Mouse (Mus musculus): Measurements from ENCODE around the gene Prrc2a.
"Not testable (repeated sequence)": the region's sequence is repeated elsewhere in the genome, so short reads cannot be mapped to it uniquely, and the experiment has no call there.

The Prrc2a gene

DNA sequence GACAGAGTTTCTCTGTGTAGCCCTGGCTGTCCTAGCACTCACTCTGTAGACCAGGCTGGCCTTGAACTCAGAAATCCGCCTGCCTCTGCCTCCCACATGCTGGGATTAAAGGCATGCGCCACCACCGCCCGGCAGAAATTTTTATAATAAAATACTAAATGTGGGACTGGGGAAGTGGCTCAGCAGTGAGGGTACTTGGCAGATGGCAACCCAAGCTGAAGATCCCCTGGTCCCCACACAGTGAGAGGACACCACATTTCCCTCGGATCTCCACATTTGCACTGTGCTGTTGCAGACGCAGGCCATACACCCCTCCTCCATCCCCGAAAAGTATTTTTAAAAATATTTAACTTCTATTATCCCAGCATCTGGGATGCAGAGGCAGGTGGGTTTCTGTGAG lies 31.2 kb downstream of the Prrc2a start:
- DNase-seq (ENCODE audit: low spot score in 2 of 2): no peak

DNA sequence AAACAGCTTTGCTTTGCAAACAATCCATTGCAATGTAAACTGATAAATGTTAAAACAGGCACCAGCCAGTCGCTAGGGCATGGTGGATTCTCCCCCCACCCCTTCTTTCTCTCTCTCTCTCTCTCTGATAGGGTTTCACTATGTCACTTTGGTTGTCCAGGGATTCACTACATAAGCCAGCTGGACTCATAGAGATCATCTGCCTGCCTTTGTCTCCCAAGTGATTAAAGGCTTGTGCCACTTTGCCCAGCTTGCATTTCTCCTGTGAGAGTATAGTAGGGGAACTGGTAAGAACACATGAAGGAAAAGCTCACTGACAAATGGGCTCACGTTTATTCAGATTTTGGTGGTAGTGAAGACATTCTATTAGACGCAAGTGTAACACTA lies 32.5 kb downstream of the Prrc2a start:
- DNase-seq (ENCODE audit: low spot score in 2 of 2): no peak

DNA sequence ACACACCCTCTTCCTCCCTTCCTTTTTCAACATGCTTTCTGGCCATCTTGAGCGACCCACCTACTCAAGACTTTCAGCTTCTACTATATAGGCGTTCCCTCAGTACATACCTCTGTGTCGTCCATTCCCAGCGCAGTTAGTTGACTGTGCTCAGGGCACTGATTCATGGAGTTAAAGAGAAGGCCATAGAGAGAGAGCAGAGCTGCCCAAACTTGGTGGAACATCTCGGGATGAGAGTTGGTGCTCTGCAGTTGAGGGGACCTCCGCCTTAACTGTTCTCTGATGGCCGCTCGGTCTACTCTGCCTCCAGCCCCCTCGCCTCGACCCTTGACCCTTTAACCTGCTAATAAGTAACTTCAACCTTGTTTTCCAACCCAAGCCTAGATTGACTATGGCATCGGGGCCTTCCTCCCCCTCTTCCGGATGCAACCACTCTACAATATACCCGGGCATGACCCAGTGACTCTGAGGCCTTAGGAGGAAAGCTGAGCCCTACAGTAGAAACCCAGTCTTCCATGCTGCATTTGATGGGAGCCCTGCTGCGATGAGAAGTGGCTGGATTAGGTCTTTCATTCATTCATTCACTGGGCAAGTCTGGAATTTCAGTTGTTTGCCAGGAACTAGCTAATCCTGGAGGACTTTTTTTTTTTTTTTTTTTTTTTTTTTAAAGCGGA lies 33.1 kb downstream of the Prrc2a start, which contains the start of gene Apom:
Gene Apom (minus strand): TSS at position 551 of the 674 bp plus-strand sequence.
- DNase-seq (ENCODE audit: low spot score in 2 of 2): no peak

DNA sequence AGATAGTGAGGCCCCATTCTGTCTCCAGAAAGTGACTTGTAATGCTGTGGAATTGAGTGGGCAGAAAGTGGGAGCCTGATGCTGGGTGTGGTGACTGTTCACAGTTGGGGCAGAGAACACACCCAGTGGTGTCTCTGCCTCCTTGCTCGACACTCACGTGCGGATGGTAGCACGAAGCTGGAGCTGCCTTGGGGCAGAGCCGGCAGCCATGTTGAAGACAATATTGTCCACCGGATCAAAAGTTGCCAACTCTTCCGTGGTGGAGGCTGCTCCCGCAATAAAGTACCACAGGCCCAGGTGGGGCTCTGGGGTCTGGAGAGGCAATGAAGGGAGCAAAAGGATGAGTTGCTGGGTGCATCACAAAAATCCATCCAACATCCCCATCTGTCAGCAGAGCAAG lies 33.7 kb downstream of the Prrc2a start:
- DNase-seq (ENCODE audit: low spot score in 2 of 2): no peak

DNA sequence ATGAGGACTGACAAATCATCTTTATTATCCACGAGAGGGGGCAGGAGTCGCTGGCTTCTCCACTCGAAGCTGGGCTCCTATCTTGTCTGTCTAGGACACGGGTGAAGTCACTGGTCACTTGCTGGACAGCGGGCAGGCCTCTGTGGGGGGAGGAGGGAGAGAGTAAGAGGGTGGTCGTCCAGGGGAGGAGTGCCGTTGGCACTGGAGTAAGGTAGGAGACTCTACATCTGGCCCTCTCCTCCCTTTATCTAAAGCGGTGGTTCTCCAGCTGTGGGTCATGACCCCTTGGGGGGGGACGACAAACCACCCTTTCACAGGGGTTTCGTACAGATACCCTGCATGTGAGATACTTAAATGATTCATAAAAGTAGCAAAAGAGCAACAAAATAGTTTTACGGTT lies 35.7 kb downstream of the Prrc2a start:
- DNase-seq (ENCODE audit: low spot score in 2 of 2): no peak

DNA sequence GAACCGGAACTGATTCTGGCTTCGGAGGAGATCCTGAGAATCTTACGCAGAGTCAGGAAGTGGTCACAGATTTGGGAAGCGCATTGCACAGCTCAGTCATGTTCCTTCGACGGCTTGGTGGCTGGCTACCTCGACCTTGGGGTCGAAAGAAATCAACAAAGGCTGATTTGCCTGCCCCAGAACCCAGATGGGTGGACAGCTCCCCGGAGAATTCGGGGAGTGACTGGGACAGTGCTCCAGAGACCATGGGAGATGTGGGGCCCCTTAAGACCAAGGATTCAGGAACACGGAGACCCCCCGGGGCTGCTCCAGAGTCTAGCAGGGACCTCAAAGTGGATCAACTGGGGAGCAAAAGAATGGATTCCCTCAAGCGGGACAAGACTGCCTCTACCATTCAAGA lies 37.7 kb downstream of the Prrc2a start:
- DNase-seq (ENCODE audit: low spot score in 2 of 2): no peak

DNA sequence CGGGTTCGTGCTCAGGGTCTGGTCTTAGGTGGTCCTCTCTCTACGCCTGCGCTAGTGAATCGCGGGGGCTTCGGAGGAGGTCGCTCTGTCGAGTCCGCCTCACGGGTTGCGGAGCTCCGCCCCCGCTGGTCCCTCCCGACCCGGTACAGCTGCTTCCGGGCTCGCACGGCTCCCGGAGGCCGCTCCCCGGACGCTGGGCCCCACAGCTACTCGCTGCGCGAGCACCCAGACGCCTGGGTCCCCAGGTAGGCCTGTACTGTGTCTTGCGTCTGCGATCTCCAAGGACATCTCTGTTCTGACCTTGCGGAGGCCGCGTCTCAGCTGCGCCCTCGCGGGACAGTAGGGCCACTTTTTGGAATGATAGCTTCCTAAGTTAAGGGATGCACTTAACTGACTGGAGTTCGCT lies 38.5 kb downstream of the Prrc2a start, which contains the start of gene D17H6S53E:
Gene D17H6S53E (plus strand): TSS at position 168 of the 406 bp plus-strand sequence.
- DNase-seq (ENCODE audit: low spot score in 2 of 2): peak; percentile 84 to 86

DNA sequence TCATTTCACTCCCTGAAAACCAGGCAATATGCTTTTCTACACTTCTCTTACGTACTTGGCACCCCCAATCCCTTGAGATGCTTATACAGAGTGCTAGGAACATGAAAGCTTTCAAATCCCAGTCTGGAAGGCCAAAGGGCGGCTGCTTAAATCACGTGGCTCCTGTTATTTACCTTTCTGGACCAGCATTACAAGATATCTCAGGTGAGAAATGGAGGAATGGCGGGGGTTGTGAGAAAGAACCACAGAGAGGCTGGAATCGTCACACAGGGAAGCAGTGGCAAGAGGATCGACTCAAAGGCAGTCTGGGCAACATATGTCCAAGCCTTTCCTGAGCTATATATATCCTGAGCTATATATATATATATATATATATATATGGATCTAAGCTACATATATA lies 39.1 kb downstream of the Prrc2a start:
- DNase-seq (ENCODE audit: low spot score in 2 of 2): no peak

DNA sequence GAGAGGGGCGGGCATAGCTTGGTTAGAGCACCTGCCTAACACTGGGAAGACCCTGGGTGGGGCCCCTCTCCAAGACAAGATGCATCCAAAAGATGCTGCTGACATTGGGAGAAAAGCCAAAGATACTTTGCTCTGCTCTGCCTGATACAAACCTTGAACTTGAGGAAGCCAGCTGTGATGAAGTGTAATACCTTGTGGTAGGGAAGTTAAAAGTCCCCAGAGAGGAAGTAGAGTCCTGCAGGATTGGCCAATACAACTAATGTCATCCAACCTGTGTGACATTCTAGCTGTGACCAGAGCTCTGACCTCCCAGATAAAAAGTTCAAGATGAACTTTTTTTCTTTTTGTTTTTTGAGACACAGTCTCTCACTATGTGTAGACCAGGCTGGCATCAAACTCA lies 39.6 kb downstream of the Prrc2a start:
- no peak for DNase-seq (ENCODE audit: low spot score in 2 of 2)

DNA sequence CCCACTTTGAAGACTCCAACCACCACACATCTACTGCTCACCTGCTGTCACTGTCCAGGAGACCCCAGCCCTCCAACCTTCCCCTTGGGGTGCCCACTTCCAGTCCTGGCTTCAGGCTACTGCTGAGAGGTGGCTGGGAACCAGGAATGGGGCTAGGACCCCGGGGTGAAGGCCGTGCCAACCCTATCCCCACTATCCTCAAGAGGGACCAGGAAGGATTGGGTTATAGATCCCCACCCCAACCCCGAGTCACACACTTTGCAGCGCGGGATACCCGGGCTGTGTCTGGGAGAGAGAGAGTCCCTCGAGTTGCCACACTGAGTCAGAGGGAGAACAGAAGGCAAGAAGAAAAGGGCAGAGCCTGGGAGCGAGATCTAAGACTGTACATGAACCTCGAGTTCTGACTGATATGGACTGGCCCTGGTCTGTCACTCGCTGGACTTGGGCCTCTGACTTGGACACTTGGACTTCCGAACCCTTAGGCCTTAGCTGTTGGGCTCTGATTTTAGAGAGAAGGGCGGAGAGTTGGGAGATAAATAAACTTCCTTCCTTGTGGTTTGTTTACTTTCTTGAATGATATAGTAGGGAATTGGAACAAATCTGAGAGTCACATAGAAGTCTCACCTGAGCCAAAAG lies 40.3 kb downstream of the Prrc2a start:
- not testable (repeated sequence) for DNase-seq (ENCODE audit: low spot score in 2 of 2)

DNA sequence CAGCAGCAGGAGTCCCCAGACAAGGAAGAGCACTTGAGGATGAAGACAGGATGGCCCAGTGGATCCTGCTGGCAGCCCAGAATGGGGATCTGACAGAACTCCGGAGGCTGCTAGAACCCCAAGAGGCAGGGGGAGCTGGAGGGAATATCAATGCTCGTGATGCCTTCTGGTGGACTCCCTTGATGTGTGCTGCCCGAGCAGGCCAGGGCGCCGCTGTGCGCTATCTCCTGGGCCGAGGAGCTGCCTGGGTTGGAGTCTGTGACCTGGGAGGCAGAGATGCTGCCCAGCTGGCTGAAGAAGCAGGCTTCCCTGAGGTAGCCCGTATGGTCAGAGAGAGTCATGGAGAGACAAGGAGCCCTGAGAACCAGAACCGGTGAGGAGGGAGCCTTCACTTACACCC lies 41.4 kb downstream of the Prrc2a start:
- DNase-seq (ENCODE audit: low spot score in 2 of 2): not testable (repeated sequence)

DNA sequence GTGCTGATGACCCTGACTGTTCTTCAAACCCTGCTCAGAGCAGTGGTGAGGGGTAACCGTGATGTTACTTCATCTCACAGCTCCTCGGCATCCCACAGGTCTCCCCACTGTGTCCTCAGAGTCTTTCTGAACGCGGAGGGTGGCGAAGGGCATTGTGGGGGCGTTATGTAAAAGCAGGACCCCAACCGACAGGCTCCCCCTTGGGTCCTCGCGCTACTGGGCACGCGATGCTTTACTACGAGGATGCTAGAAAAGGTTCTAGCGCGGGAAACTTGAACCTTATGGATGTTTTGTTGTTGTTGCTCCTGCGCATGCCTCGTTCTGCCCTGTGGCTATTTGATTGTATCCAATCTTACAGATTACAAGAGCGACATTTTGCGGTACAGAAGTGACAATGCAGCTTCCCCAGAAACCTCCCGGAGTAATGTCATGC lies 42.8 kb downstream of the Prrc2a start, which contains the start of gene Csnk2b:
Gene Csnk2b (minus strand): TSS at position 183 of the 433 bp plus-strand sequence.
- DNase-seq (ENCODE audit: low spot score in 2 of 2): peak; percentile 79 to 85

DNA sequence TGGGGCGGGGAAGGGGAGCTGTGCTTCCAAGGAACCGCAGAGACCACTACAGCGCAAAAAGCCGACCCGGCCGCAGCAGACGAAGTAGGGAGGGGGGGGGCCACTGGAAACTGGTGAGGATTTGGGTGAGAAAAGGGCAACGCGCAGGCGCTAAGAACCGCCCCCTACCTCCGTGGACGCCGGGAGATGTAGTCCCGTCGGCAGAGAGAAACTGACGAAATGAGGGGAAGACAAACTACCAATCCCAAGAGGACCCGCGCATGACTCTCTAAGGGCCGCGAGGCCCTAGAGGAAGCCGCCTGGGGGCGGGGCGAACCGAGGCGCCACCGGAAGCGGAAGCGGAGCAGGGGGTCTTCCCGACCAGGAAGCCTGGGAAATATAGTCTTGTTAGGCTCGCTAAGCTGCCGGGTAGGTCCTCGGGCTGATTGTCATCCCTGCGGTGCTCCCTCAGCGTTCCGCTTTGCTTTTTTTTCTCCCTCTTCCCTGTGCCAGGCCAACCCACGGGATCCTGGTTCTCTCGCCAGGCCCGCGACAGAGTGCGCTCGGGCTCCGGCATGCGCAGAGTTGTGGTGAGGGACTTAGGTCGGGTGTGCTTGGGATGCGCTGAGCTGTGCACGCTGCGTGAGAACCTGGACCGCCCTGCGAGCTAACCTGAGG lies 43.4 kb downstream of the Prrc2a start, which contains the start of gene Gpank1:
Gene Gpank1 (plus strand): TSS at position 313 of the 657 bp plus-strand sequence.
- DNase-seq (ENCODE audit: low spot score in 2 of 2): peak; percentile 99

DNA sequence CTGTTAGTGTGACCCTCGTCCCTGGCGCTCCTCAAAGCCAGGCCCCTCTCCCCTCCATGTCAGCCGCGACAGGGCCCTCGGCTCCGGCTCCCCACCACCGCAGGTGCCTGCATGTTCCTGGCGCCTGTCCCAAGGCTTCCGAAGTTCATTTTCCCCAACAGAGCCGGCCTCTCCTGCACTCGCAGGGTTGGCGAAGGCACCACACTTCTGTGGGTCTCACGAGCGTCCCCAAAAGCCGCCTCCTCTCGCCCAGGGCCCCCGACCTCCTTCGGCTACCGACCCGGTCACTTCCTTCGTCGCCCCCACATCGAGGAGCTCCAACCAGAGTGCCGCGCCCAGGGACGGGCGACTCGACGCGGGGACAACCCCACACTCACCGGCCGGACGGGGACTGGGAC lies 44.0 kb downstream of the Prrc2a start:
- DNase-seq (ENCODE audit: low spot score in 2 of 2): peak; percentile 61 to 62

DNA sequence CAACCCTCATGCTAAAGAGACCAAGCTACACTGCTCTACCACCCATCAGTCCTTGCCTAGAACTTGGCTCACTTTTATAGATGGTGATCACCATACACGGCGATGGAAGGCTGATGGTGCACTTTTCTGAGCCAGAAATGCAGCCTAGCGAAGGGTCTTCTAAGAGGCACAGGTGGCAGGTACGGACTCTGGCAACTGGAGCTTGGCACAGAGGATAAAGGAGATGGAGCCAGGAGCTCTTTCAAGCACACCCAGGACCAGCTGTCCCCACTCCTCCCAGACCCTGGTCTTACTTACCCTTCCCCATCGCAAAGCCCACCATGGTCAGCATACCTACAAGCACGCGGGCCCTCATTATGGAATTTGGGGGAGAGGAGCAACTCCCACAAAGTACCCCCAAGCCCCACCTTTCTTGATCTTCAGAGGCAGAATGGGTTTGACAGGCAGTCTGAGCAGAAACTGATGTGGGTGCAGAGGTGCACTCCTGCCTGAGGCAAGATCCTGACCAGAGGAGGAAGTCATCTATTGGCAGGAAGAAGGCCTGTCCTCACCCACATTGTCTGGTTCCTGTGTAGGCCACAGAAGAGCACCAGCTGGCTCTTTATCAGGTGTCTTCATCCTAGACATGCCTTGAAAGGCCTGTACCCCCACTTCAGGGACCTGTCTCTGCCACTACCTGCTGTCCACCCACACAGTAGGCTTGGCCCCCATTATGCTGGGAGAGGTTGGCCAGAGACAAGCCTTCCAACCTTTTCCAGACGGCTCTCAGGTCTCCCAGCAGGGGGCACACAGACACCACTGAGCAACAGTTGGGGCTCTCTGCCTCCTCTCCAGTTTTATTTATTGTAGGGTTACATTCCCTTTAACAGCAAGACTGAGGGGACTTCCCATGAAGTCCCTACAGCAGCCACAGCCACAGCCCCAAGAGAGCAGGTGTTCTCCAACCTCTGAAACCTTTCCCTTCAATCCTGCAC lies 49.4 kb downstream of the Prrc2a start, which contains the start of gene Ly6g5b:
Gene Ly6g5b (minus strand): TSS at position 383 of the 974 bp plus-strand sequence.
- no peak for DNase-seq (ENCODE audit: low spot score in 2 of 2)

DNA sequence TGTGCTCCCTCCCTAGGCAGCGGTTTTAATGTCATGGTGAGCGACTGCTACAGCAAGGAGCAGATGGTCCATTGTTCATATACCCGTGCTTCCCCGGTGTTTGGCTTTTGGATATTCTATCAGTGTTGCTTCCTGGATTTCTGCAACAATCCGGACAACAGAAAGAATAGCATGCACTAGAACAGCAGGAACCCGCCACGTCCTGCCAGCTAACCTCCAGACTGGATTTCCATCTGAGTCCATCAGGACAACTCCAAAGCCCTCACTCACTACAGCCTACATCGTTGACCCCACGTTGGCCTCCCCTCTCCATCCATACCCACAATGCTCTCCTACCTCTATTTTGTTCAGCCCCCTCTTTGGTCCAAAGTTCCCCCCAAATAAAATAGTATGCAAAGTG lies 52.9 kb downstream of the Prrc2a start:
- DNase-seq (ENCODE audit: low spot score in 2 of 2): no peak

DNA sequence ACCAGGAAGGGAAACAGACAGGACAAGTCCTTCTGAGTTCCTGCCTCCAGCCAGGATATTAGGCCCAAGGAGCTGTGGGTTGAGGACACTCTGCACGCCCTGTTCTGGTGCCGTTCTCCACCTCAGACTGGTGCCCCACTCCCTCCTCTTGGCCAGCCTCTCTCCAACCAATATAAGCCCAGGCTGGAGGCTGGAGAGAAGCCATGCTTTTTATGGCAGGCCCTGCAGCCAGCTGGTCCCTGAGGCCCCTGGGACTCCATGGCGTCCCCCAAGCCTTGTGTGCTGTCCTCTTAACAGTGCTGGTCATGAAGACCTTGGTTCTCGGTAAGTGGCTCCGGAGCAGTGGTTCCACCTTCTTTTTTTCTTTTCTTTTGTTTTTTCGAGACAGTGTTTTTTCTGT lies 56.6 kb downstream of the Prrc2a start, which contains the start of gene Ly6g5c:
Gene Ly6g5c (plus strand): TSS at position 183 of the 400 bp plus-strand sequence.
- DNase-seq (ENCODE audit: low spot score in 2 of 2): no peak

DNA sequence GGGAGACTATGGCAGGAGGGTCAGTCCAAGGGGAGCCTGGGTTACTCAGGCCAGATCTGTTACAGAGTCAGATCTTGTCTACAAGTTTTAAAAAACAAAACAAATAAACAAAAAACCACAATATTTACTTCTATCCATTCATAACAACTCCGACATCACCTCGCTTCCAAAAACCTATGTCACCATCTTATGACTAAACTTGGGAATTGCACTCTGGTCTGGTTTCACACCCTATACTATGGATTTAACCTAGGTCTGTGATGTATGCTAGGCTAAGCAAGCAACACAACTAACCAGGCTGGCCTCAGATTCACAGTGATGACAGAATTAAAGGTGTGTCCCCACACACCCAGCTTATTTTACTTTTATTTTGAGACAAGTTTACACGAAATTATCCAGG lies 58.2 kb downstream of the Prrc2a start:
- no peak for DNase-seq (ENCODE audit: low spot score in 2 of 2)

DNA sequence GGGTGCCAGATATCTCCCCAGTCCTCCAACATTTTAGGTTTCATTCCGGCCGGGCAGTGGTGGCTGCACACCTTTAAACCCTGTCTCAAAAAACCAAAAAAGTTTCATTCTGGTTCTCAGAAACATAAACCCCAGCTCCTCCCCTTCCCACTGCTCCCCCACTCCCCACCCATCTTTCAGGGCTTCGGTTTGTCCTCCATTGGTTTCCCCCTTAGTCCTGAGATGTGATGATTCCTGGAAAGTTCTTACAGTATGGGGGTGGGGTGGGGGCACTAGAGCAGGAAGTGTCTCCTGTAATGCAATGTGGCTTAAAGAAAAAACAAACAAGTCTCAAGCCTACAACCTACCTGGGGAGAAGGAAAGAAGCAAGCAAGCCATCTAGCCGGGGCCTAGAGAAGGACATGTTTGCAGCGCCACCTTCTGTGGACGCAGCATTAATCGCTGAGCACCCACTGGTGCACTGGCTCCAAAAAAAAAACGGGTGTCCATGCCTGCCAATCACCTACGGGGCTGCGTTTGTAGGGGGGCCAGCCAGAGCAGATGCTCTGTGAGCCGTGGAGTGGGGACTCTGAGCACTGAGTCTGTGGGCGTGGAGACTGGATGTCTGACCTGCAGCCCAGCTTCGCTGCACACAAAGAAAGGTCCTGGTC lies 58.8 kb downstream of the Prrc2a start:
- no peak for DNase-seq (ENCODE audit: low spot score in 2 of 2)

DNA sequence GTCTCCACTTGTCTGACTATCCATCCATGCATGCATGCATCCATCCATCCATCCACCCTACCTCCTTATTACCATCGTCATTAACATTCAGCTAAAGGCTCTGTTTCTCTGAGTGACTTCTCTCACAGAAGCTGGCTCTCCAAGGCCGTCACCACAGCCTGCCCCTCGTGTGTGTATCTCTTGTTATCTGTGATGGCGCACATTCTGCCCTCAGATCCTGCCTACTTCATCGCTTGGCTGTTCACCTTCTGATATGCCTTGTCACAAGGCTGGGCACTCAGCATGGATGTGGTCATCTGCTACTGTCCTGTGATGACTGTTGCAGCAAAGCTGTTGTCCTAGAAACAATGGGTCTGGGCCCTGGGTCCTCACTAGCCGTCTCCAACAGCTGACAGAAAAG lies 59.9 kb downstream of the Prrc2a start:
- DNase-seq (ENCODE audit: low spot score in 2 of 2): no peak

DNA sequence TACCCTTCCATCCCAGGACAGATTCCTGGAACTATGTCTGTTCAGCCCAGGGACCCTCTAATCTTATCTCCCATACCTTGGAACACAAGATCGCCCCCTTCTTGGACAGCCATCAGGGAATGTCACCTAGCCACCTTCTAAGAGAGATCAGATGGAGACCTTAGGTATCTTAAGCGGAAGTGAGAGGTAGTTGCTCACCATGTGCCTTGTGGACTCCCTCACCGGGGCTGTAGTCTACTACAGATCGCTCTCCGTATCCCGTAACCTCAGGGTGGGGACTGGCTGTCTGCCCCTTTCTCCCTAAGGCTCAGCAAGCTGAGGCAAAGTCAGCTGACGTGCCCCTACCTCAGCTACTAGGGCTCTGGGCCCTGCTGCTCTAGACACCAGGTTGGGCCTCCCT lies 60.6 kb downstream of the Prrc2a start:
- DNase-seq (ENCODE audit: low spot score in 2 of 2): no peak

Measured in right cerebral cortex, postnatal 10 days (tissue).